Mouse (Mus musculus) ES-E14 (cell line): ENCODE results near the gene Cadm1. TPM values are rescaled to one million over a fixed set of nuclear protein-coding genes. Genes with fewer than 3 reads are reported as not detected.
A peak's percentile ranks its signal among the peaks of the same experiment; 100 is the strongest.

Experiments
- DNase-seq: peaks from one replicate; pipeline ENCODE4 v3.0.0-alpha.2; 2013; ENCODE audit warnings: low read depth, low spot score
- H3K27ac ChIP-seq: 2 replicates; pipeline ENCODE4 v1.5.1; 2012; ENCODE audit warnings: low read depth, mild to moderate bottlenecking, low read length, moderate library complexity, mixed read lengths; ENCODE audit not compliant: poor library complexity, insufficient read depth, severe bottlenecking
- H3K36me3 ChIP-seq: 2 replicates; pipeline ENCODE4 v1.6.1; 2012; ENCODE audit warnings: mild to moderate bottlenecking, low read length, moderate library complexity, mixed read lengths; ENCODE audit not compliant: control insufficient read depth, poor library complexity, insufficient read depth, severe bottlenecking
- H3K4me1 ChIP-seq, 2 experiments: fragments of 150-350 bp in 1 of 2; sonication (generic) in 1 of 2; 2 replicates each; pipeline ENCODE4 v1.6.1; 2012; ENCODE audit warnings: low read length in 2 of 2, mild to moderate bottlenecking in 1 of 2, mixed read lengths in 1 of 2; ENCODE audit not compliant: control insufficient read depth in 2 of 2, insufficient read depth in 2 of 2, poor library complexity in 1 of 2
- H3K4me3 ChIP-seq, 2 experiments: fragments of 150-350 bp in 1 of 2; sonication (generic) in 1 of 2; 2 replicates each; pipeline ENCODE4 v1.5.1; 2012; ENCODE audit warnings: low read length in 2 of 2, low read depth in 1 of 2, mild to moderate bottlenecking in 1 of 2, mixed read lengths in 1 of 2; ENCODE audit not compliant: insufficient read depth in 1 of 2, poor library complexity in 1 of 2, severe bottlenecking in 1 of 2
- H3K9ac ChIP-seq: 2 replicates; pipeline ENCODE4 v1.6.1; 2012; ENCODE audit warnings: low read depth, mild to moderate bottlenecking, low read length, mixed read lengths; ENCODE audit not compliant: poor library complexity, insufficient read depth, severe bottlenecking
- H3K9me3 ChIP-seq: fragments of 150-350 bp; sonication (generic); 2 replicates; pipeline ENCODE4 v1.6.1; 2012; ENCODE audit warnings: low read depth, mild to moderate bottlenecking, low read length; ENCODE audit not compliant: control insufficient read depth, insufficient read depth
- CHD2 ChIP-seq: IDR thresholded peaks from 2 replicates; pipeline ENCODE4 v1.6.1; 2014; ENCODE audit warnings: mild to moderate bottlenecking, low read depth, low read length, inconsistent platforms
- HCFC1 ChIP-seq: IDR thresholded peaks from 2 replicates; pipeline ENCODE4 v1.6.1; 2012; ENCODE audit warnings: low read length, inconsistent platforms, borderline replicate concordance; ENCODE audit not compliant: insufficient read depth
- MAFK ChIP-seq: IDR thresholded peaks from 2 replicates; pipeline ENCODE4 v1.6.1; 2014; ENCODE audit warnings: mild to moderate bottlenecking, low read depth, low read length, inconsistent platforms; ENCODE audit not compliant: insufficient read depth
- ZC3H11A ChIP-seq: IDR thresholded peaks from 2 replicates; pipeline ENCODE4 v1.6.1; 2012; ENCODE audit warnings: low read depth, mild to moderate bottlenecking, inconsistent platforms, low read length, borderline replicate concordance
- ZNF384 ChIP-seq: IDR thresholded peaks from 2 replicates; pipeline ENCODE4 v1.6.1; 2012; ENCODE audit warnings: low read depth, low read length, inconsistent platforms
- in situ Hi-C, 2 experiments: fragments of 600-800 bp; cut with MboI; formaldehyde crosslinking; loops; one replicate each; pipeline ENCODE4 v1.15.1; 2025; ENCODE audit warnings: low sequenced_read_pairs in 2 of 2, inconsistent platforms in 1 of 2; ENCODE audit not compliant: unreplicated experiment in 2 of 2
- total RNA-seq: library from RNA; depleted of rRNA; stranded (reverse); fragments of 300-350 nt; gene quantifications from 2 replicates; pipeline ENCODE4 v1.2.3, GENCODE M21; 2012

Cadm1 gene
- total RNA-seq, 1 experiment, result 78.7 TPM

DNA sequence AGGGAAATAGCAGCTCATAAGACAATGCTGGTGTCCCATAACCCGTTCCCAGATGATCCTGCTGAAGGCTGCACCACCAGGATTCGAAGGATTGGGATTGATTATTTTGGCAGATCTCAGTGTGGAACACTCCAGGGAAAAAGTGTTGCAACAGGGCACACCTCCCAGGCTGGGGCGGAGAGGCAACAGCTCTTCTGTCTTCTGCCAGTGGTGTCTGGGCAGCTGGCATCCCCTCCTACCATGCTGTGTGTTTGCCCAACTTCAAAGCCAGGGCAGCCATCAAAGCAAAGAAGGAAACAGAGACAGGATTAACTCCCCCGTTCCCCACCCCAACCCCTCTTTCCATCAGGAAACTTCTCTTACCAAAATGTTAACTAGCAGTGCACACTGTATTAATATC, 13.7 kb upstream of the Cadm1 start:
- DNase-seq, result no peak
- Histone ChIP-seq H3K4me1 (peaks cover 4 to 14% of the 10 kb centered on the region in 2 experiments), H3K4me3 (no peak overlapping the region), H3K9me3 (no peaks in the 10 kb centered on the region), H3K36me3 (no peaks in the 10 kb centered on the region), H3K9ac (no peak overlapping the region; the same call in 1 of the 2 replicates), H3K27ac (no peak overlapping the region)
- in situ Hi-C loops, result no loop called here
- no peak for TF ChIP-seq MAFK

DNA sequence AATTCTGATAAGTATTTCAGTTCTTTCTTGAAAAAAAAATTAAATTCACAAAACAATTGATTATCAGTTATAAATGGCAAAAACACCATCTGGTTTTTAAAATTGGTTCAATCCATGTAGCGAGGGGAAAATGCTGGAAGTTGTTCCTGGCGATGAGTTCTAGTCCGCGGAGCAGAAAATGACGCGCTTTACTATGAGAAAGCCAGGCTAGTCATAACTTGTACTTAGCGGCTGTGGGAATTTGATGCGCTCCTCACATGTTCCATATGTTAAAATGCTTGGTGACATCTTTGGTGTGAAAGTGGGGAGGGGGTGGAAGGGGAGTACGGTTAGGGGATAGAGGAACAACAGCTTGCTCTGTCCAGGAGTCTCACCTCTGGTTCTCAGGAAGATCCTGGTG, 2.7 kb upstream of the Cadm1 start:
- Histone ChIP-seq H3K9ac (no peak overlapping the region), H3K9me3 (no peaks in the 10 kb centered on the region), H3K36me3 (no peaks in the 10 kb centered on the region), H3K27ac (no peak overlapping the region), H3K4me3 (no peak overlapping the region), H3K4me1 (peaks cover 0 to 2% of the 10 kb centered on the region in 2 experiments; a peak in 2 of 4 replicates)
- no peak for TF ChIP-seq ZNF384
- TF ChIP-seq HCFC1, result no peak
- no peak for TF ChIP-seq CHD2
- TF ChIP-seq MAFK, result no peak
- TF ChIP-seq ZC3H11A, result no peak
- in situ Hi-C loops, result no loop called here
- DNase-seq, result no peak

DNA sequence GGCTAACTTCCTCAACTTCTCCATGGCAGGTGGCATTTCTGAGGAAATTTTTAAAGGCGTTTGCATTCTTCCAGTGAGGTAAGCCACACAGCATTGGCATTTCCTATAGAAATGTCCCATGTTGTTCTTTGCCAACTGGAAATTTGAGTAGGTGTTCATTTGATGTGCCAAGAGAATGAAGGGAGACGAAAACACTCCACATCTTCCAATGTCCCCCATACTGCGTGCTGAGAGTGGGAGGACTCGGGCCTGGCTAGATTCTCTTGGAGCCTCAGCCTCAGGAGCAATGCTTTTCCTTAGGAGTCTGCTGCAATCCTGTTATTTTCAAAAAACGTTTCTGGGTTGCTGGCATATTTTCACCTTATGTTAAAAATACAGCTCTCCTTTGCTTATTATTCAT, 2.2 kb upstream of the Cadm1 start:
- TF ChIP-seq CHD2 (no peak), ZNF384 (no peak), ZC3H11A (no peak), HCFC1 (no peak), MAFK (no peak)
- in situ Hi-C loops, result no loop called here
- H3K9me3 ChIP-seq, result no peaks in the 10 kb centered on the region
- H3K9ac ChIP-seq, result no peak overlapping the region
- no peak for DNase-seq
- H3K4me3 ChIP-seq, result no peak overlapping the region
- no peaks in the 10 kb centered on the region for H3K36me3 ChIP-seq
- peaks cover 0 to 4% of the 10 kb centered on the region in 2 experiments; a peak in 2 of 4 replicates for H3K4me1 ChIP-seq
- no peak overlapping the region for H3K27ac ChIP-seq

DNA sequence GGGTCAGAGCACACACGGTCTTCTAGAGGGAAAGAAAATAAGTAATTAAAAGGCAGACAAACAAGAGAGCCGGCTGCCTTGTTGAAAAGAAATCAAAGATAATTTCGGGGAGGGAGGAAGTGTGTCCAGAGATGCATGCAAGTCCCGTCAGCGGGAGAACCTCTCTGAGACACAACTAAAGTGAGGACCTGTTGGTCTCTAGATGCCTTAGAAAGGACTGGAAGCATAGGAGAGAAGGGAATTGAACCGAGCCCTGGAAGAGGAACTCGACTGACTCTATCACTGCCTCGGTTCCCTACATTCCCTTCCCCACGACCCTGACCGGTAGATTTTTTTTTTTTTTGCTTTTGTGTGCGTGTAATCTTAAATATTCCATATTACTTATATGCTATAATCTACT, 791 bp upstream of the Cadm1 start:
- peak overlapping the region; percentile 80 to 96 for H3K4me3 ChIP-seq
- no peak for DNase-seq
- H3K36me3 ChIP-seq, result no peaks in the 10 kb centered on the region
- in situ Hi-C loops, result no loop called here
- peak overlapping the region; percentile 52; the same call in 1 of the 2 replicates for H3K9ac ChIP-seq
- no peaks in the 10 kb centered on the region for H3K9me3 ChIP-seq
- no peak for TF ChIP-seq HCFC1
- TF ChIP-seq MAFK, result no peak
- TF ChIP-seq ZC3H11A, result no peak
- no peak; the same call in 1 of the 2 replicates for TF ChIP-seq ZNF384
- no peak for TF ChIP-seq CHD2
- no peak overlapping the region for H3K27ac ChIP-seq
- H3K4me1 ChIP-seq, result peaks cover 4 to 9% of the 10 kb centered on the region in 2 experiments

DNA sequence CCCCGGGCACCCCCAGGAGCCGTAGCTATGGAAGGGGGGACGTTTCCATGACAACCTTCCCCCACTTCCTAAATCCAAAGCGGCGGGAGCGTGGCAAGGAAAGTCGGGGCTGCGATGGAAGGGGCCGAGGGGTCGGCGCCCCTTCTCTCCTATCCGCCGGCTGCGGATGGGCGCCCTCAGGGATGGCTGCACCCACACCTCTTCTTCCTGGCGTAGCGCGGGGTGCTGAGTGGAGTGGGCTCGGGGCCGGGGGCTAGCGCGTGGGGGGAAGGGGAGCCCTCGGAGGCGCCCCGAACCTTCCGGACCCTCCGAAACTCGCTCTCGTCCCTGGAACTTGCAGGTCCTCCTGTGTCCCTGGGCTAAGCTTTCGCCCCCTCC, 560 bp downstream of the Cadm1 start:
- H3K9ac ChIP-seq, result peak overlapping the region; percentile 97
- no peaks in the 10 kb centered on the region for H3K36me3 ChIP-seq
- H3K27ac ChIP-seq, result no peak overlapping the region; the same call in 1 of the 2 replicates
- TF ChIP-seq CHD2, result no peak
- in situ Hi-C loops, result no loop called here
- H3K9me3 ChIP-seq, result no peaks in the 10 kb centered on the region
- peaks cover 4 to 9% of the 10 kb centered on the region in 2 experiments for H3K4me1 ChIP-seq
- peak overlapping the region; percentile 93 to 99 for H3K4me3 ChIP-seq
- DNase-seq, result no peak
